Mouse (Mus musculus) layer of hippocampus, postnatal 14 days (tissue): ENCODE measurements at regions not wholly inside any gene's neighbourhood (a gene's known extent, or its start where the extent isn't known, plus 50 kb on each side); places are given as distances from the start of the nearest gene placed in this dataset.

ENCODE experiments used
- DNase-seq, 2 experiments: peaks; one replicate each; pipeline ENCODE4 v3.0.0; 2021 to 2022; ENCODE audit warnings: low spot score in 2 of 2, mixed read lengths in 1 of 2

DNA sequence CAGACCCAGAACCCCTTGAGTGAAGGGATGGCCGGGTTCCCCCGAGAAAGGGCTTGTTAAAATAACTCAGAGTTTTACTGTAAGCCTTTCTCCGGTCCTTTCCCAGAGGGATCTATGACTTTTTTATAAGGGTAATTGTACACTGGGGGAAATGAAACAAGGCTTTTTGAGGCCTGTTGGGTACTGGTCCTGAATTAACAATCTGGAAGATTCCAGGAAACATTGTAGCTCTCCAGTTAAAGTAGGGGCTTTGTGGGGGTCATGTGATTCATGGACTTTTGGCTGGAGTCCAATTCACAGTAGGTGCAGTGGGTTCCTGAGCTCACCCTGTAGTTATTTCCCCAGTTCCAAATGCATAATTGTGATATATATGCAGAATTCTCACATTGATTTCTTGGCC lies 77.1 kb upstream of the Fndc3a start:
- DNase-seq: no peak

DNA sequence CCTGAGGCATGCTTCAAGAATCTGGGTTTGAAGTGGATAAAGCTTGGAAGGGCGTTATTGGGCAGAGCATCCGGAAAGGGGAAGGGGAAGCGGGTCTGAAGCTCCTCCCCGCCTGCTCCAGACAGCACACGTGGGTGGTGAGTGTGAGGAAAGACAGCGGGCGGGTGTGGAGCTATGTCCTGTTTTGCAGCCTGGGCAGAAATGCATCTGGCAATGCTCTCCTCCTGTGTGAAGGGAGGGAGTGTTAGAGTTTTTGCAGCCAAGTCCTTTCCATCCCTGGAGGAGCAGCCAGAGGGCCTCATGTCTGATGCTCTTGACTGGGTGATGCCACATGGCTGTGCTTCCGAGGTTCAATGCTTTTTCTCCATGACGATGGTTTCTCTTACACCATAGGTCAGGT lies 73.4 kb upstream of the Fndc3a start:
- no peak for DNase-seq

DNA sequence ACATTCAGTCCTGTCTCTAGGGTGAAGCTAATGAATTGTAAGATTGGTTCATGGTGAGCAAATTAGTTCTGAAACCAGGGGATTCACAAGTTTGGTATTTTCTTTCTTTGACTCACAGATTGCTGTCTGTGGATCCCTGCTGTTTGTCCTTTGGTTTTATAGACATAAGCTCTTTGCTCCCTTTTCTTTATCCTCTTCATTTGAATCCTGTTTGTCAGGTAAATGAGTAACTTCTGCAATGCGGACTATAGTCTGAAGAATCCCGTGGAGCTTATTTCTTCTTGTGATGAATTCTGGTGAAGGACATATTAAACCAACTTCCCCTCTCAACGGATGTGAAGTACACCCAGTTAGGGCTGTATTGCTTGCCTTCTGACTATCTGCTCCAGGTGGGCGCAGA lies 69.6 kb upstream of the Fndc3a start:
- no peak for DNase-seq

DNA sequence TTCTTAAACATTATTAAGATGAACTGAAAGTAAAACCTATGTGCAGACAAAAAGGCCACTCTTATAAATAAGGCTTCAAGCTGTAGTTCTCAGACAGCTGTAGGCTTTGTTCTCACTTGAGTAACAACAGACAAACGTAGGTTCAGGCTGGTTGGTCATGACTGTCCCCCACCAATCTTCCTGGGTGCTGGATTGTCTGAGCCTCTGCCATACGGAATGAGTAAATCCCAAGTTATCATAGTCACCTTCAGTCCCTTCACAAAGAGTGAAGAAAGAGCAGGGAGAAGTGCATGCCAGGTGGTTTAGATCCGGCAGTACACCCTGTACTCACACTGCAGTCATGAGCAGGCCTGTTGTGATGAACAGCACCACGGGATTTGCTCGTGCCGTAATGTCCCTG lies 69.0 kb upstream of the Fndc3a start:
- DNase-seq: no peak

DNA sequence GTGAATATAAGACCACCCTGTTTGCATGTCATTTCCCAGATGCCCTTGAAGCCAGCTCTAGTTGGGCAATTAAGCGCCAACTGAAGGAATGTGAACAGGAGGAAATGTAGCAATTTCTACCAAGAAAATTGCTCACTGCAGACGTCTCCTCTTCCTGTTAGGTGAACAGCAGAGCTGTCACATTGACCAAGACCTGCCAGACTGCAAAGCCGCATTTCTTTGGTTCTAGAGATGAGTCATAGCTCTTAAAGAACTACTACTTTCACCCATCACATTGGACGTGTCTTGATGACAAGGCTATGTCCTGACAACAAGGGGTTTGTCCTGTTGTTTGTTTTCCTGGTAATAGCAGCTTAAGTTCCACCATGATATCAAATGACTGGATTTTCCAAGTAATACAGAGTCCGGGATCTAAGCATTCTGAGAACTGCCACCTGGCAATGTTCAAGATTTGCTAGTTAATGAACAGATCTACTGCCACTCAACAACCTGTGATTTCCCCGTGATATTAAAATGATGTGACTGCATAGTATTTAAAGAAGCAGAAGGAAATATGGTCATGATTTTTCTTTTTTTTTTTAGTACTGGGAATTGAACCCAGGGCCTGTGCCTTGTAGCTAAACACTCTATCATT lies 68.2 kb upstream of the Fndc3a start:
- DNase-seq: no peak

DNA sequence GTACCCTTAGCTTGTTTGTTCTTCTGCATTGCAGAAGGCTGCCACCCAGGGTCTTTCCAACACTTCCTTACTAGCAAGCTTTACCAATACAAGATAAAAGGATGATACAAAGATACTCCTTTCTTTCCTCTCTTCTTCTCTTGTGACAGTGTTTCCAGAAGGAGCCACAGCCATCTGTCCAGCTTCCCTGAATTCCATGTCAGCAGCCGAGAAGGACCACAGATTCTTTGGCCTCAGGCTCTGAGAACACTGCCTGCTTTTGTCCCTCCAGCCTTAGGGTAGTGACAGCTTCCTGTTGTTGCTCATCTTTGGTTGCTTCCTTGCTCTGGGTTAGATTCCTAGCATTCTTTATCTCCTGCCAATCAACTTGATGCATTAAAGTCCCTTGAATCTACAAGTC lies 60.4 kb upstream of the Fndc3a start:
- DNase-seq: no peak

DNA sequence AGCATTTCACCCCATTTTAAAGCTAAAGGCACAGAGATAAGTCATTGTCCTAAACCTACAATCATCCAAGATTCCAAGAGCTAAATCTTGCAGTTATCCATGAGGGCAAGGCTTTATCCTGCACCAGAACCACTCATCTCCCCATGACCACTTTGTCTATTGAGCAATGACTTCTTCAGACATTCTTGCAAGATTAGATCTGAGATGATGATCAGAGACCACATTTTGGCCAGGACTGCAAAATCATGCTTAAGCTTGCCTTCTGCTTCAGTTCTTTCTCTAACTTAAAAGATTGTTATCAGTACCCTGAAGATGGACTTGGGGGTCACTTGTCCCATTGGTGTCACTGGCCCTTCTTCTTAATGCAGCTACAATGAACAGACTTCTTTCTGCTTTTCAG lies 50.3 kb upstream of the Fndc3a start:
- DNase-seq: no peak
